Mouse (Mus musculus): ENCODE data around the gene Atxn2l.
A peak's percentile ranks its signal among the peaks of the same experiment; 100 is the strongest.
"Not testable (repeated sequence)": the region's sequence is repeated elsewhere in the genome, so short reads cannot be mapped to it uniquely, and the experiment has no call there.

Gene Atxn2l

DNA sequence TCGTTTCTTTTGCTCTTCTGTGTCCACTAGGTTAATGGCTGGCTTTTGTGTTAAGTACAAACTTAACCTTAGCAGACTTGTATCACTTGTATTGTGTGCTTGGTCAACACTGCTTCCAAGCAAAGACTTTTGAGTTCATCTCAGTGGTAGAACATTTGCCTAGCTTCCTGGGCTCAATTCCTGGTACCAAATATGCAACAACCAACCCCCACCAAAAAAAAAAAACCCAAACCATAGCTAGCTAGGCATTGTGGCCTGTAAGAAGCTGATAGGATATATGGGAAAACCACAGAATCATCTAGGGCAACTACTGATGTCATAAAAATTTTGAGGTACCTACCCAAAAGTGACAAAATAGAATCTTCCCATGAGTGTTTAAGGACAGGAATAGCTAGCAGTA lies 12.2 kb downstream of the Atxn2l start:
- no peak for DNase-seq (ENCODE audit: low read depth)

DNA sequence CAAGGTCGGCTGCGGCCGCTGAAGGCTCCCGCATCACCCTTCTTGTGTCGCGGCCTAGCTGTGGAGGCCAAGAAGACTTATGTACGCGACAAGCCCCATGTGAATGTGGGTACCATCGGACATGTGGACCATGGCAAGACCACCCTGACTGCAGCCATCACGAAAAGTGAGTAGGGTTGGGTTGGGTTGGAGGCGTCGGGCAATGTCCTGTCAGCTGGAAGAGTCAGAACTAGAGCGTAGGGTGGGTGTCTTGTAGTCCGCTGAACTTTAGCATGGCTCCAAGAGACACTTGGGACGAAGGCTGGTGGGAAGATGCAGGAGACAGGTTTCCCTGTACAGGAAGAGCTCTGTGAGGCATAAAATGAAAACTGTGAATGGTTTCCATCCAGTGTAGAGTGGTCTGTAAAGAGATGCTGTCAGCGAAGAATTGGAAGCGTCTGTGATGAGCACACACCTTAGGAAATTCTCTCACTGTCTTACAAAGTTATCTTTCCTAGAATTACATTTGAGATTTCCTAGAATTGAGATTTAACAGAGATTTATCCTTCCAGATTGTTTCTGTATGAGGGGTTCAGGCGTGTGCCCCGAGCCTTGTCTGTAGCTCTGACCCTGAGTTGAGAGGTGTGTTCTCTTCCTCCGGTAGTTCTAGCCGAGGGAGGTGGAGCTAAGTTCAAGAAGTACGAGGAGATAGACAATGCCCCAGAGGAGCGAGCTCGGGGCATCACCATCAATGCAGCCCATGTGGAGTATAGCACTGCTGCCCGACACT lies 15.4 kb downstream of the Atxn2l start:
- DNase-seq (ENCODE audit: low read depth), result not testable (repeated sequence)

DNA sequence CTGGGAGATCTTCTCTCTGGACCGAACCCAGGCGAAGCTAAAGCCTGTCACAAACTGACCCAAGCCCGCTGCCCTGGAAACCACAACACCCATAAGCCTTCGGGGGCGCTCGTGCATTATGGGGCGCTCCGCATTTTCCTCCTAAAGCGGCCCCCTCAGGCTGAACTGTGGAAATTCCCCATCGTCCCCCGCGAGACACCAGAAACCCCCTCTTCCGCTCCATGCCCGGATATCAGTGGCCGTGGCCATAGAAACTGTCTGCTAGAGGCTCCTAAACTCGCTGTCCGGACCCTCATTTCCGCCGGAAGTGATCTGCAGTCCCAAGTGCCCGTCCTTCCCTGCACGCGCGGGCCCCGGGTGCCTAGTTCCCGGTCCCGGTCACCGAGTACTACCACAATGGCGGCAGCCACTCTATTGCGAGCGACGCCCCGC lies 16.2 kb downstream of the Atxn2l start, which contains the start of gene Tufm:
Gene Tufm, plus strand, starts transcription at position 310 of the 432 bp plus-strand sequence.
- DNase-seq (ENCODE audit: low read depth), result peak; percentile 95

DNA sequence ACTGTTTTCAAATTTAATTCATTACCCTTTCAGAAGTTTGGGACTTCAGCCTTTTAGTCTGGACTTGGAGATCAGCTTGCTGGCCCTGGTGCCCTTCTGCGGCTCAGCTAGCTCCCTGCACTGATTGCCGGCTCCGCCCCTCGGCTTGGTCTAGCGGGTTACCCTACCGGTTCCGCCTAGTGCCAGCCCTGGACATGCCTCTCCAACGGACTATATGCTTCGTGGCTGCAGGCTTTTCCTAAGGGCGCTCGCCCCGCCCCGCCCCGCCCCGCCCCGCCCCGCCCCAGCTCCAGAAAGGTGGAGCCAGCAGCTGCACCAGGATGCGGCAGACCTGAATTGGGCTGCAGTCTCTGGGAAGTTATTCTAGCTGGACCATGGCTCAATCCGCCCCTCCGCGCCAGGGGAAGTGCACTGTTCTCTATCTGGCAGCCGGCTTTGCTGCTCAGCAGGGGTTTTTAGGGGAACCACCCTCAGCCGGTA lies 20.8 kb downstream of the Atxn2l start:
- peak; percentile 86 for DNase-seq (ENCODE audit: low read depth)

DNA sequence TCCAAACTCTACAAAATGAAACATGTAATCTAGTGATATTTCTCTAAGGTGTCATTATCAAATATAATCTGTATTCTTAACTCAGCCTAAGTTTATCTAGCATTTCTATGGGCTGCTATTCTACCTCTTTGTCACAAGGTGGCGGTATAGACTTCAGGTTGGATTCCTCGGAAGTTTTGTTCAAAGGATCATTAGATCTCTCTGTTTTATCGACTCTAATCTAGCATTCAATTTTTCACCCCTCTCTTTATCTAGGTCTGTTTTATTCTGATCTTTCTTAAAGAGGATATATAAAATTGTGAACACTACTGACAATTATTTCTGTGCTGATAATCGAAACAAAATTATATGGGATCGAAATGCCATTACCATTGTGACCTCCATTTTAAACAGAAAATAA lies 21.5 kb downstream of the Atxn2l start:
- peak; percentile 38 for DNase-seq (ENCODE audit: low read depth)

DNA sequence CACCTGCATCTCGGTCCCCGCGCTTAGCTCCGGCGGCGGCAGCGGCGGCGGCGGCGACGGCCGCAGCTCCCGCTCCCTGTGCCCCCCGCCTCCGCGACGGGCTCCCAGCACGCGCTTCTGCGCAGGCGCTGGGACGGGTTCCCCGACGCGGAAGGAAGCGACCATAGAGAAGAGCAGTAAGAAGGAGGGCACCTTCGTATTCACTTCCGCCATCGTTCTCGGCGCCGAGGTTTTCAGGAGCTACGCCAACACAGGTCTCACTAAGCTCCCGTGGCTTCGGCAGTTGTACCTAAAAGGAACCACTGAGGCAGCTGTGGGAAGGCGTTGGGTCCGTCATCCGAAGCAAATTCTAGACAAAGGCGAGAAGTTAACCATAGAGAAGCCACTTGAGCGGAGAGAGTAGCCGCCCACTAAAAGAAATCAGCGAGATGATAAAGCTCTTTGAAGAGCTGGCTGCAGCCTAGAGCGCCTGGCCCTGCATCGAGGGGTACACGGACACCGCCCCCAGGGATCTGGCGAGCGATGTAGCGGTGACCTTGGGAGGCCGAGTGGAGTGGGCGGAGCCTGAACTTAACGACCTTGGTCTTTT lies 28.1 kb downstream of the Atxn2l start, which contains the start of gene Sh2b1:
Gene Sh2b1, minus strand, starts transcription at position 432 of the 589 bp plus-strand sequence.
- peak; percentile 92 for DNase-seq (ENCODE audit: low read depth)

DNA sequence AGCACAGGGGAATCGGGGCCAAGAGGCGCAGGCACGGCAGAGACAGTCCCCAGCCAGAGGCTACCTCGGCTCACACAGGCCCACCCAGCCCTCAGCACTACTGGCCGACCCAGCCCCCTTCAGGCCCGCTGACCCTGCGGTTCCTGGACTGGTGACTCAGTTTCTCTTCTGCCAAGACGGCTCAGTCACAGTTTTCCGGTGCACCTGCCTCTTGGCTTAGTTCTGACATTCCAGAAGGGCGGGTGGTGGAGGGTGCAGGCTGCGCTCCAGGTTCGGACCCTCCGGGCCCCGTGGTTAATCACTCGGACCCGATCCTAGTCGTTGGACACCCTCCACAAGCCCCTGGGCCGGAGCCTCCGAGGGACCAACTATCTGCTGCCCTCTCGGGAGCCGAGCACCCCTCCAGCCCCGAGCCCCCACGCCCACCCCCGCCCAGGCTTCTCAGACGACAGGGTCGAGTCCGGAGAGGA lies 28.7 kb downstream of the Atxn2l start:
- peak; percentile 51 for DNase-seq (ENCODE audit: low read depth)

DNA sequence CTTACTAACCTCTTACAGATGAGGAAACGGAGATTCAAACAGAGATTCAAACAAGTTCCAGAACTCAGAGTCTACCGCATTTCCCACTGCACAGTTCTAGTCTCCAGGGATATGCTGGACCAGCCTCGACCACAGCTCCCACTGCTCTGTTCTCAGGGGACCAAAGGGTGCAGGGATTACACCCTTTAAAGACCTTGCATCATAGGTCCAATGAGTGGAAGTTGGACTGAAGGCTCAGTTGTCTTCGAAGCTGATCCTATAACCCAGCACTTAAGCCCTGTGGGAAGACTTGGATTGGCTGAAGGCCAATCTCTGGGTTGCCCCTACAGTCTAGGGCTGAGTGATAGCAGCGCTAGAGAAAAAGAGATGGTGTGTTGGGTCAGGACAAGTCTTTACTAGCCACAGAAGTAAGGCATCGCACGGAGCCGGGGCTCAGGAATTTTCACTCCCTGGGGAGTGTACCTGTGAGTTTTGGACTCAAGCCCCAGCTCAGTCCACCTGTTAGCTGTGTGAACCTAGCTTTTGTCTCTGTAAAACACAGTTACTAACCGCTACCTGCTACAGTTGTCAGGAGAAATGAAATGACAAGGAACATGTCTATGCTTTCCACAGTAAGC lies 29.7 kb downstream of the Atxn2l start:
- DNase-seq (ENCODE audit: low read depth), result no peak

DNA sequence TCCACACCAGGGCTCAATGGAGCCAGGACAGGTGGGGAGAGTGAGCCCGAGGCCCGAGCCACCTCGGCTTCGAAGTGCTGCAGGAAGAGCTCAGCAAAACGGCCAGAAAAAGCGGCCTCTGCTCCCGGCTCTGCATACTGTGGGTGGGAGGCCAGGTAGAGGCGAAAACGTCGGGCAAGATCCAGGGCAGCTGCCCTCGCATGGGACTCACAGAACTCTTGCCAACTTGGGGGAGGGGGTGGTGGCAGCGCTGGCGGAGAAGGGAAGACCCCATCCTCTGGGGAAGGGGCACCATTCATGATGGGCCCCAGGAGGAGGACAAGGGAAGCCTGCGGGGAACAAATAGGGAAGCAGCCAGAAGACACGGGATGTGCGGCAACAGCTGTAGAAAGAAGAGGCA lies 30.5 kb downstream of the Atxn2l start:
- no peak for DNase-seq (ENCODE audit: low read depth)

DNA sequence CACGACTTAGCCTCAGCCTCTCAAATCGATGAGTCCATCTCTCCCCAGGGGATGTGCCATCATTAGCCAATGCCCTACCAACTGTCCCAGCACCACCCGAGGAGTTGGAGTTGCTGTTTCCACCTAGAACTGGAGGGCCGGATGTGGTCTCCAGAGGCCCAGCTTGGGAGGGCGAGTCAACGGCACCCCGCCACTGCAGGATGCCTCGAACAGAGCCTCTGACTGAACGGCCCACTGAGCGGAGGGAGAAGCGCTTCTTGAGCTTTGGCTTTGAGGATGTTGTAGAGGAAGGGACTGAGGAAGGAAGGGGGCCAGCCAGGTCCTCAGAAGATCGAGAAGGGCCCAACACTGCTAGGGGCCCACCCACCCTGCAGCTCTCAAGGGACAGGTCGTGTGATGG lies 30.9 kb downstream of the Atxn2l start:
- DNase-seq (ENCODE audit: low read depth), result no peak

DNA sequence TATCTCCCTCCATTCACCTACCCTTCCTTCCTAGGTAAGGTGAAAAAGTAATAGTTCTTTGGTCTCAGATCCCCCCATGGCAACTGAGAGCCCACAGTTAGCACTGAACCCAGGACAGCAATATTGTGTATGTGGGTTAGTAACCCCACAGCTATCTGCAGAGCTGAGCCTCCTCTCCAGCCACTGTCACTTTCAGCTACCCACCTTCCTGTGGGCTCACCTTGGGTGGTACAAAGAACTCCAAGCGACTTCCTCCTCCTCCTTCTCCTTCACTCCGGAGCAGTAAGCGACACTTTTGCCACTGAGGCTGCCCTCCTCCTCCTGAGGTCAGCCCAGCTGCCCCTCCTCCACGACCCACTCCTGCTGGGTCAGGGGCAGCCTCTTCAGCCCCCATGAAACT lies 31.4 kb downstream of the Atxn2l start:
- DNase-seq (ENCODE audit: low read depth), result no peak

DNA sequence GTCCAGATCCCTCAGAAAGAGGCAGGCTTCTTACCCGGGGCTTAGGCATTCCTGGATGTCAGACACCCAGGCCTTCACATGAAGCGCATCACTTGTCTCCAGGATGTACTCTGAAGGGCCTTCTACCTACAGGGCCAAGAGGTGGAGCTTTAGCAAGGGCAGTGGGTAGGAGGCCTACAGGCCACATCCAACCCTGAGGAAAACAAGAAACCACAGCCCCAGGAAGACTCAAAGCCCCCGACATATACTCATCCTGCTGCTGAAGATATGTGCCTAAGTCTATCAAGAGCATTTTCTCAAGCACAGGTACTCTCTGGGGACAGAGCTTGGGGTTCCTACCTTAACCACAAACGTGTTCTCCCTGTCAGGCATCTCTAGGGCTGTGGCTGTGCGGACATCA lies 31.9 kb downstream of the Atxn2l start:
- DNase-seq (ENCODE audit: low read depth), result no peak

DNA sequence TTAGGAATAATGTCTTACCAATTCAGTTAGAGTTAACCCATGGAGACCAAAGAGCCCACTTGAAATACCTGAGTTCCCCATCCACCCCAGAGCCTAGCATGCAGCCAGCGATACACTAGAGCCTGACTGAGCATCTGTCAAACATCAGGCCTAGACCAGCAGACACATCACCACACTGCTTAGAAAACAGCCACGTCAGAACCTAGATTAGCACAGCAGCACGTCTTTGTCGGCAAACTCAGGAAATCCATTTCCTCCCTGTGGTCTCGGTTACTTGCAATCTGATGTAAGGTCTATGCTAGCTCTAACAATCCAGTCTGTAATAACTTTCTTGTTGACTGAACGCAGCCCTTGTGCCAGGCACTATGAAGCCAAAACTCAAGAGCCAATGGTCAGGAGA lies 33.2 kb downstream of the Atxn2l start:
- no peak for DNase-seq (ENCODE audit: low read depth)

DNA sequence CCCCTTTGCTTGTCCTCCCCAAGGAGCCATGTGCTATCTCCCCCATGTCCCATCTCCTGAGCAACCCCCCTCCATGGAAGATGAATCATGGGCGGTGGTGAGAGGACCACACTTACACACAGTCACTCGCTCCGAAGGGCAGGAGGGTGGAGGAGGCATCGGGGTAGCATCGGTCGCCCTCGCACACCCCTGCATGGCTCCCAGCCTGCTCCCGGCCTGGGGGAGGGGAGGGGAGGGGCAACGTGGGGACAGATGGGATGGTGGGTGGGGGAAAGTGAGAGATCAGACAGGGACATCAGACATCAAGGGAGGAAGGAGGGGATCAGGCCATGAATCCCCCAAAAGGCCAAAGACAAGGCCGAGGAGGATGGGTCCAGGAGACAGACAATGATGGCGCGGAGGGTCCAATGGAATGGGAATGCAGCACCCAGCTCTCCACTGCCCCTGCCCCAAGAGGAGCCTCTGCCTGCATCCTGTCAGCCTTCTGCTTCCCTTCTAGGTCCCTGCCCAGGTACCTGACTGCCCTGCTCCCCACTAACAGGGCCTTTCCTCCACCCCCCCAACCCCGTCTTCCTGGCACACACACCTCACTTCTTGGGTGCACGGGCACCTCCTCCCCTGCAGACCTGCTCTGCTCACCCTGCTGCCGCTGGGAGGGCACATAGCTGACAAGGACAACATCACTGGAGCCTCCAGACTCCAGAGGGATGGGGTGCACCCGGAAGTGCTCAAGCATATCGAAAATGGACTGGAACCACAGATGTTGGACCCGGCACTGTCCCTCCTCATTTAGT lies 35.2 kb downstream of the Atxn2l start:
- no peak for DNase-seq (ENCODE audit: low read depth)

DNA sequence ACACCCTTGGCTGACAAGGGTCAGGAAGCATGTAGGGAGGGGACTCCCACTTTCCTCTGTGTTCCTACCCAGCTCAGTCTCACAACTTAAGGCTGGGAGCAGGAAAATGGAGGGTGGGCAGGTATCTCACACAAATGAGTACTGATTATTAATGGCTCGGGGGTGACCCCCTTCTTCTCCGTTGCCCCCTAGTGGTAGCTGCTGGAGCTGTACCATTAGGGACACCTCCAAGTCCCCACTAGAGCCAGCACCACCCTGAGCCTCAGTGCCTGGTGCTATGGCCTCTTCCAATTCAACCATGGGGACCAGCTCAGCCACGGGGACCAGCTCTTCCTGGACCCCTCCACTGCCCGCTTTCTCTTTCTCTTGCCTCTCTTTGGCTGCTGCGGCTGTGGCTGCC lies 36.0 kb downstream of the Atxn2l start:
- peak; percentile 44 for DNase-seq (ENCODE audit: low read depth)

DNA sequence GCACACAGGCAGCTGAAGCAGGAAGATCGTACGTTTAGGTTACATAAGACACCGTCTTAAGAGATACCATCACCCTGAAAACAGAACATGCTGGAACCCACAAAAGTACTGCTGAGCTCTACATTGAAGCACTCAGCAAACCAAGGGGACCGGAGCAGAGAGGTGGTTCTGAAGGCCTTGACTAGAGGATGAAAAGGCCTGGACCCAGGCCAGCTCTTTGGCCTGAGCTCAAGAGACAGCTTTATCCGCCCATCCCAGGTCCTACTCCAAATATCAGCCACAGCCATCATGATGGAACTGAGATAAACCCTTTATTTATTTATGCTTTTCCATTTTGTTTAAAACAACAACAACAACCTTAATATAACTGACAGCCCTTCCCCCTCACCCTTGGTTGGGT lies 36.5 kb downstream of the Atxn2l start:
- no peak for DNase-seq (ENCODE audit: low read depth)

DNA sequence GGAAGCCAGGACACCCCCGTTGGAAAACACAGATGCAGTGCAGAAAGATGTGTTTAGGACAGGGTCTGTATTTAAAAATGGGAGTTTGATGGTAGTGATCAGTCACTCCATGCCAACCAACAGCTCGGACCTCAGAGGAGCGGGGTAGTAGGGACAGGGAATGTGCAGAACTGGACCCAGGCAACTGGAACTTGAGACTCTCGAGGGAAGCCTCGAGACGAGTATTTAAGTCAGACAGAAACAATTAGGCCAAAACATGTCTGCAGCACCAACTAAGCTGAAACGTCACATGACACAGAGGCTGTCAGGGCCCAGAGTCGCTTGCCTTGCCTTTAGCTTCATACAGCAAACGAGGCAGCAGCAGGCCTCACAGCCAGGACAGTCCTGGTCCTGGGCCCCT lies 37.1 kb downstream of the Atxn2l start:
- no peak for DNase-seq (ENCODE audit: low read depth)

DNA sequence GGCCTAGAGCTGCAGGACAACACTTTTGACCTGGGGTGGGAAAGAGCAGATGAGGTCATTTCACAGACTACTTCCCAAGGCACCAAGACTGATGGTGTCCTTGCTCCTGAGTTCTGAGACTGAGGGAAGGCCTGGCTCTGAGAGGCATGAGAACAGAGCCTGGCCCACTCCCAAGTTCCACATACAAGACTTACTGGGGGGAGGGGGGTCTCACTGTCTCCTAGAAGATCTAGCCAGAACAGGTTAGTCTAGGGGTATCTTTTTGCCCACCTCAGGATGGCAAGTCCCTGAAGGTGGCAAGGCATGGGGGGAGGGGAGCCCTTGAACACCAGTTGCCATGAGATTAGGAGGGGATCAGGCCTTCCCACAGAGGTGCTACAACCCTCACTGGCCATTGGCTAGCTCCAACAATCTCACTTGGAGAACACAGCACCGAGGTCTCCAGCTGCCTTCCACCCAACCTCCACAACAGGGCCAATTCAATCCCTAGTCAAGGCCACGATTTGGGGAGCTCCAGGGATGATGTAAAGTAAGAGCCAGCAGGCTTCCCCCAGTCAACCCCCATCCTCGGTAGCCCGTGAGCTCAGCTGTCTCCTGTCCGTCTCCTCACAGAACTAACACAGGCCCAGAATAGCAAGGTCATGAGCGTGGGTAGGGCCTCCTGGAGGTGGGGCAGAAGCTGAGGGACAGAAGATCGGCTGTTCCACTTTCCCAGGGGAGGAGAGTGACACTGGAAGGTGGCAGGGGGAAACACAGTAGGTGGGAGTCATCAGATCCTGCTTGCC lies 37.8 kb downstream of the Atxn2l start:
- no peak for DNase-seq (ENCODE audit: low read depth)

DNA sequence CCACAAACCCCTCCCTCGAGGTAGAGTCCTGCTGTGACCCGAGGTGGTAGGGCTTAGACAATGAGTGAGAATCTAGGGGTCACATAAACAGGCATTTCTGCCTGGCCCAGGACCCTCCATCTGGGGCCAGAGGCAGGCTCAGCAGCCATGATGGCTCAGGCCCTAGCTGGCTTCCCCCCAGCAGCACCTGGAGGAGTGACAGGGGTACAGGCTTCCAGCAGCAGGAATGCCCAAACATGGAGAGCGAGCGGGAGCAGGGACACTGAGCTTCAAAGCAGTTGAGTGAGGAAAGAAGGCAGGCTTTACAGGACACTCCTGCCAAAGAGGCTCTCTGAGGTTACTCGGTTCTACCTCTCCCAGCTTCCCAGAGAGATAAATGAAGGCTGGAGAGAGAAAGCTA lies 38.4 kb downstream of the Atxn2l start:
- DNase-seq (ENCODE audit: low read depth), result no peak

DNA sequence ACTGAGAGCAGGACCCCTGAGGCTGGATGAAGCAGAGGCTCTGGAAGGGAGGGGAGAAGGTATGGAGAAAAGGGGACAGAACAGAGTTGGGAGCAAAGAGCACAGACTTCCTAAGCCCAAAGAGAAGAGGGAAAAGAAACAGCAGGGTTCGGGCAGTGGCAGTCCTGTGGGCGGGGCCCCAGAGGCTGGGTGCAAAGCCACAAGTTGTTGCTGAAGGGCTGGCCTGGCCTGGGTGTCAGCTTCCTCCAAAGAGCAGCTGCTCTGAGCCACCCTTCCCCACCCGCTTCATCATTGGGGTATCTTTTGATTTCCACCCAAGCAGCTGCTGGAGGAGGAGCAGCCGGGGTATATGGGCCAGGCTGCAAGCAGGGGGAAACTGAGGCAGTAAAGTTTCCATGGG lies 39.1 kb downstream of the Atxn2l start:
- peak; percentile 9 for DNase-seq (ENCODE audit: low read depth)

DNA sequence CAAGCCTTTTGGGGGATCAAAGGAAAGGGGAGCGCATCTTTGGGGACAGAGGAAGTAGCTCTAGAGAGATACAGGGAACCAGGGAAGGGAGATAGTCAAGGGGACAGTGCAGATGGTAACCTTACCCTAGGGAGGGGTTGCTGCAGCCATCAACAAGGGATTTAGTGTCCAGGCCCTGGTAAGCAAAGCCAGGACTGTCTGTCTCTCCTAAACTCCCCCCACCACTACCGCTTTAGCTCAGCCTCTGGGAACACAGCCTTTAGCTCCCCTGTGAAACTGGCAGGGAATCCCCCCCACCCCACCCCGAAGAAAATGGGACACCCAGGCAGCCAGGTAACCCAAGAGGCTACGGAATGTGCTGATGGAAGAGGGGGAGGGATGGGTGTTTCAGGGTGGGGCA lies 39.7 kb downstream of the Atxn2l start:
- no peak for DNase-seq (ENCODE audit: low read depth)

Measured in NIH3T3 (cell line).